Mouse (Mus musculus) forebrain, embryonic 12.5 days (tissue): ENCODE results near the gene Boll. TPM values are rescaled to one million over a fixed set of nuclear protein-coding genes. Genes with fewer than 3 reads are reported as not detected.

ENCODE experiments used
- ATAC-seq: fragments of 200-750 bp; cut with Nextera tagmentation; 2 replicates; pipeline ENCODE4 v1.8.0; 2017; ENCODE audit warnings: moderate TSS enrichment; ENCODE audit not compliant: low FRiP score
- H3K27ac ChIP-seq: fragments of 300-500 bp; sonication (generic); 2 replicates; pipeline ENCODE4 v1.5.1; 2016; ENCODE audit warnings: mild to moderate bottlenecking
- H3K27me3 ChIP-seq: fragments of 300-500 bp; sonication (generic); 2 replicates; pipeline ENCODE4 v1.6.1; 2016; ENCODE audit warnings: mild to moderate bottlenecking
- H3K36me3 ChIP-seq: fragments of 300-500 bp; sonication (generic); replicated peaks from 2 replicates; pipeline ENCODE4 v1.6.1; 2016; ENCODE audit warnings: mild to moderate bottlenecking
- H3K4me1 ChIP-seq: fragments of 300-500 bp; sonication (generic); 2 replicates; pipeline ENCODE4 v1.6.1; 2016
- H3K4me2 ChIP-seq: fragments of 300-500 bp; sonication (generic); 2 replicates; pipeline ENCODE4 v1.6.1; 2016; ENCODE audit warnings: mild to moderate bottlenecking, moderate library complexity
- H3K4me3 ChIP-seq: fragments of 300-500 bp; sonication (generic); replicated peaks from 2 replicates; pipeline ENCODE4 v1.5.1; 2016; ENCODE audit warnings: mild to moderate bottlenecking
- H3K9ac ChIP-seq: fragments of 300-500 bp; sonication (generic); 2 replicates; pipeline ENCODE4 v1.6.1; 2016; ENCODE audit warnings: mild to moderate bottlenecking
- H3K9me3 ChIP-seq: fragments of 300-500 bp; sonication (generic); 2 replicates; pipeline ENCODE4 v1.6.1; 2016
- WGBS: fragments of 180-500 bp; shearing (Covaris S2); methylation state at CpG from one replicate; pipeline ENCODE4 v1.1.7; 2016; 5-methylcytosine and 5-hydroxymethylcytosine counted together
- polyA plus RNA-seq: library from polyadenylated mRNA; unstranded; fragments of >200 nt; fragmentation: Nextera tagmentation; extraction: Ambion mirVana; gene quantifications from 2 replicates; pipeline ENCODE4 v1.2.1, GENCODE M21; 2016

The Boll gene
- polyA plus RNA-seq, 1 experiment from 2014 or later = 0.50 TPM

- Histone ChIP-seq H3K9me3 (no peaks in the 10 kb centered on the region), H3K9ac (no peak overlapping the region), H3K27me3 (no peaks in the 10 kb centered on the region), H3K4me3 (no peak overlapping the region), H3K27ac (no peak overlapping the region), H3K4me1 (peaks cover 7% of the 10 kb centered on the region), H3K4me2 (no peak overlapping the region), H3K36me3 (no peaks in the 10 kb centered on the region; the same call in 1 of the 2 replicates)
- ATAC-seq = peak; percentile 33; the same call in 1 of the 2 replicates
- 46% methylated on average over 11 of the region's 11 CpGs for WGBS
Observed at GRCm38 (mm10) chr1:55215185-55215813, 148.0 kb downstream of the Boll start.

GRCm38 (mm10) chr1:55213936-55214335 lies 149.3 kb downstream of the Boll start:
- Histone ChIP-seq H3K27ac (no peak overlapping the region), H3K4me1 (peaks cover 7% of the 10 kb centered on the region), H3K4me2 (no peak overlapping the region), H3K27me3 (no peaks in the 10 kb centered on the region), H3K36me3 (no peaks in the 10 kb centered on the region; the same call in 1 of the 2 replicates), H3K4me3 (no peak overlapping the region), H3K9ac (no peak overlapping the region), H3K9me3 (no peaks in the 10 kb centered on the region)
- no peak for ATAC-seq
- 90% methylated on average over 6 of the region's 6 CpGs for WGBS

DNA sequence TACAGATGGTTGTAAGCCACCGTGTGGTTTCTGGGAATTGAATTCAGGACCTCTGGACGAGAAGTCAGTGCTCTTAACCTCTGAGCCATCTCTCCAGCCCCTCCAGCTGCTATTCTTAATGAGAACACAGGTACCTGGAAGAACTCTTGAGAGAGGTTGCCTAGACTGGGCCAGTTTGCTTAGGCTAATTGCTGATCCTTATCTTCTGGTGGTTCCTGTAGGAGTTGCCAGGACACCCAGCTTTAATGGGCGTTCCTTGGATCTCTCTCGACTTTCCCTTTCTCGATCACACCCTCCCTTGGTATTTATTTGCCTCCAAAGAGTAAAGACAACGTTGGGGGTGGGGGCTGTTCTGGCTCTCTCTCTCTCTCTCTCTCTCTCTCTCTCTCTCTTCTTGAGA lies 149.8 kb downstream of the Boll start:
- Histone ChIP-seq H3K4me1 (peaks cover 7% of the 10 kb centered on the region), H3K9ac (no peak overlapping the region), H3K9me3 (no peaks in the 10 kb centered on the region), H3K4me3 (no peak overlapping the region), H3K27ac (no peak overlapping the region), H3K27me3 (no peaks in the 10 kb centered on the region), H3K4me2 (no peak overlapping the region), H3K36me3 (no peaks in the 10 kb centered on the region; the same call in 1 of the 2 replicates)
- no peak for ATAC-seq
- WGBS = 91% methylated on average over 6 of the region's 6 CpGs

DNA sequence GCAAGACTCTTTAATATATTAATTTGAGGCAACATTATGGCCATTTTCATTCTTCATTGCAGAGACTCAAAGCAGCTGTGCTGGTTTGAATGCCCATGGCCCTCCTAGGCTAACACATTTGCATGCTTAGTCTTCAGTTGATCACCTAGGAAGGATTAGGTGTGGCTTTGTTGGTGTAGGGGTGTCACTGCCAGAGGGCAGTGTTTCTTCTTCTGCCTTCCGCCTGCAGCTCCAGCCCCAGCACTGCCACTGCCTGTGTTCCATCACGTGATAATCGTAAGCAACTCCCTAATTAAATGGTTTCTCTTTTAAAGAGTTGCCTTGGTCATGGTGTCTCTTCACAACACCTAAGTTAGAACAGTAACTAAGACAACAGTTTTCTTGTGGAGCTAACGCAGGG lies 150.5 kb downstream of the Boll start:
- Histone ChIP-seq H3K9ac (no peak overlapping the region), H3K27ac (no peak overlapping the region), H3K4me2 (no peak overlapping the region), H3K4me1 (peaks cover 7% of the 10 kb centered on the region), H3K27me3 (no peaks in the 10 kb centered on the region), H3K36me3 (no peaks in the 10 kb centered on the region; the same call in 1 of the 2 replicates), H3K4me3 (no peak overlapping the region), H3K9me3 (no peaks in the 10 kb centered on the region)
- ATAC-seq = no peak
- WGBS = 72% methylated on average over 4 of the region's 4 CpGs

GRCm38 (mm10) chr1:55211081-55211480 lies 152.2 kb downstream of the Boll start:
- Histone ChIP-seq H3K36me3 (no peaks in the 10 kb centered on the region; the same call in 1 of the 2 replicates), H3K9me3 (no peaks in the 10 kb centered on the region), H3K4me1 (peaks cover 10% of the 10 kb centered on the region), H3K27me3 (0 out of 2 replicates have a peak, but pooled peaks cover 3% of the 10 kb centered on the region), H3K9ac (no peak overlapping the region), H3K27ac (no peak overlapping the region), H3K4me3 (no peak overlapping the region), H3K4me2 (no peak overlapping the region)
- no peak for ATAC-seq
- WGBS = 75% methylated on average over 8 of the region's 8 CpGs

DNA sequence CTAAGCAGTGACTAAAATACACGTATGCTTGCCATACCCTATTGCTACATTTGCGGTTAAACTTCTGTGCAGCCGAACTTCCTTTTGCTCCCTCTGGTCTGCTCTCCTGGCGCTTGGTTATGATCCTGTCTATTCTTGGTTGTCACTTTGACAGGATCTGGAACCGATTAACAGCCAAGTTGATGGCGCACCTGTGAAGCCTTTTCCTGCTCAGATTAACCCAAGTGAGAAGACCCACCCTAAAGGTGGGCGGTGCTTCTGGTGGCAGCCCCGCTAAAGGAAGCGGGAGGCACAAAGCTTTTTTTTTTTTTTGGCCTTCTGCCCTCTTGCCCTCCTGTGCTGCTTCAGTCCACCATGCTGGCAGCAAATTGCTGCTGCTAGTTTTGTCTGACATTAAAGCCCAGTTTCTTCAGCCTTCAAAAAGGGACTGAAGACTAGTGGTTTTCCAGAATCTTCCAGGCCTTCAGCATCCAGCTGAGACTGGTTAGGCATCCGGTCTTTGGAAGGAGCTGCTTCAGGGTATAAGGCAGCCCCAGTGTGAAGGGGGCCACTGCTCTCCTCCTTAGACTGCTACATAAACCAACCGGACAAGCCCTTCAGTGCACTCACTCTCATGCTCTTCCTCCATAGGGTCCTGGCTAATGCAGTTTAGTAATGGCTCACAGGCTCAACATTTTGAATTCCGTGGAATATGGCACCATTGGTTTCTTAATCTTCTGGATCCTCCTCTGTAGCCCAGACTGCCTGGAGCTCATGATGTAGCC lies 152.9 kb downstream of the Boll start:
- WGBS = 48% methylated on average over 12 of the region's 12 CpGs
- H3K9me3 ChIP-seq = no peaks in the 10 kb centered on the region
- H3K27me3 ChIP-seq = 0 out of 2 replicates have a peak, but pooled peaks cover 3% of the 10 kb centered on the region
- no peak overlapping the region for H3K27ac ChIP-seq
- no peak overlapping the region for H3K4me3 ChIP-seq
- peaks cover 12% of the 10 kb centered on the region for H3K4me1 ChIP-seq
- ATAC-seq = no peak
- no peaks in the 10 kb centered on the region; the same call in 1 of the 2 replicates for H3K36me3 ChIP-seq
- H3K9ac ChIP-seq = no peak overlapping the region
- H3K4me2 ChIP-seq = no peak overlapping the region

- H3K9ac ChIP-seq = no peak overlapping the region
- 0 out of 2 replicates have a peak, but pooled peaks cover 3% of the 10 kb centered on the region for H3K27me3 ChIP-seq
- no peak overlapping the region for H3K27ac ChIP-seq
- ATAC-seq = no peak
- WGBS = 80% methylated on average over 5 of the region's 5 CpGs
- H3K36me3 ChIP-seq = no peaks in the 10 kb centered on the region; the same call in 1 of the 2 replicates
- H3K4me3 ChIP-seq = no peak overlapping the region
- no peaks in the 10 kb centered on the region for H3K9me3 ChIP-seq
- peaks cover 9% of the 10 kb centered on the region for H3K4me1 ChIP-seq
- H3K4me2 ChIP-seq = no peak overlapping the region
Observed at GRCm38 (mm10) chr1:55208500-55209140, 154.6 kb downstream of the Boll start.

DNA sequence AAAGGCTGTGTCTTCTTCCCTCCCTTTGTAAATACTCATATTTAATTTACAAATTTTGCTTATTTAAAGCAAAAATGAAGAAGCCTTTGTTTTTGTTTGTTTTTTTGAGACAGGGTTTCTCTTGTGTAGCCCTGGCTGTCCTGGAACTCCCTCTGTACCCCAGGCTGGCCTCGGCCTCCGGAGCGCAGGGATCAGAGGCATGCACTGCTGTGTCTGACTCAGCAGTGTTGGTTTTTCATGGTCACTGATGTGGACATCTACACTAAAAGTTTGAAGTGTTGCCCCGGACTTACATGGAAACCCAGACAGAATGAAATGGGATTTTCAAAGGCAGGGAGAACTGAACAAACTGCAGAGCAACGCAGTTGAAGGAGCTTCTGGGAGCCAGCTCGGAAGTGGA lies 155.7 kb downstream of the Boll start:
- H3K36me3 ChIP-seq = no peaks in the 10 kb centered on the region
- no peak overlapping the region for H3K4me3 ChIP-seq
- no peak overlapping the region for H3K9ac ChIP-seq
- no peak overlapping the region for H3K27ac ChIP-seq
- H3K4me1 ChIP-seq = peaks cover 9% of the 10 kb centered on the region
- H3K9me3 ChIP-seq = no peaks in the 10 kb centered on the region
- no peak overlapping the region for H3K4me2 ChIP-seq
- 89% methylated on average over 6 of the region's 6 CpGs for WGBS
- 0 out of 2 replicates have a peak, but pooled peaks cover 3% of the 10 kb centered on the region for H3K27me3 ChIP-seq
- ATAC-seq = no peak

- Histone ChIP-seq H3K36me3 (no peaks in the 10 kb centered on the region), H3K27ac (no peak overlapping the region), H3K27me3 (0 out of 2 replicates have a peak, but pooled peaks cover 3% of the 10 kb centered on the region), H3K4me2 (no peak overlapping the region), H3K4me3 (no peak overlapping the region), H3K4me1 (peaks cover 9% of the 10 kb centered on the region), H3K9me3 (no peaks in the 10 kb centered on the region), H3K9ac (no peak overlapping the region)
- no peak for ATAC-seq
- 27% methylated on average over 5 of the region's 5 CpGs for WGBS
Observed at GRCm38 (mm10) chr1:55205808-55206327, 157.4 kb downstream of the Boll start.

DNA sequence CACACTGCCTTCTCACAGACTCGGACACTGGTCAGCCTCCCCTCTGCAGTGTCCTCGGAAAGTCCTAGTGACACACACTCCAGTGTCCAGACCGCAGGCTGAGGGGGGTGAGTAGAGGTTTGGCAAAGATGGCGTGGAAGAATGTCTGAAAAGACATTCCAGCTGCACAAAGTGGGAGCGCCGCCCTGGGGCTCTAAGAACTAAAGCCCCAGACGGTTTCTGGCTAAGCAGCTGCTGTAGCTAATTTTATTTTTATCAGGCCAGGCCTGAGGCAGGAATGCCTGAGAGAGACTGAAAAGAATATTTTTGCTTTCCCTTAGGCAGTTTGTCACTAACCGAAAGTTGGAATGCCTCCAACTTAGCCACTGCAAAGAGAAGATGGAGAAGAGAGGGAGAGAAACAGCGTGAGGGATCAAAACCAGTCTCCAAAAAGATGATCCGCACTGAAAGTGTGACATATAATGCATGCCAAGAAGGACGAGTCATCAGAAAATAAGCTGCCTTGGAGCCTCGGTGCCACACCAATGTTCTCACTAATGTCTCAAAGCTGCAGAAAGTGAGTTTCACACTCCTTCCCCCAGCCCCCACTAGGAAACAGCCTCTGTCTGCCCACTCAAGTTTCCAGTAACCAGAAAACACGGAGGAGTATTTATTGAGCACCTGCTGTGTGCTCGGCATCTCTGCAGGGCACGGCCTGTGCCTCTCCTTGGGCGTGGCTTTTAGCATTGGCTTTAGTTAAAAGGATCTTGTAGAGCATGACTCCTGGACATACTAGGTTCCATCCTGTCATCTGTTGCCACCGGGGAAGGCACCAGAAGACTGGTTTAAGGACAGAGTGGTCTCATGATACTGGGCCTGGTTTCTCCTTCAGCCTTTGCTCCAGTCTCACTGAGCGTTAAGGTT lies 161.2 kb downstream of the Boll start:
- ATAC-seq = no peak
- H3K4me1 ChIP-seq = peaks cover 11% of the 10 kb centered on the region
- WGBS = 67% methylated on average over 18 of the region's 18 CpGs
- H3K9me3 ChIP-seq = no peaks in the 10 kb centered on the region
- 0 out of 2 replicates have a peak overlapping the region, but pooled peaks have one; percentile 6 for H3K27ac ChIP-seq
- no peaks in the 10 kb centered on the region for H3K36me3 ChIP-seq
- no peak overlapping the region for H3K9ac ChIP-seq
- H3K4me2 ChIP-seq = no peak overlapping the region
- no peak overlapping the region for H3K4me3 ChIP-seq
- 0 out of 2 replicates have a peak, but pooled peaks cover 3% of the 10 kb centered on the region for H3K27me3 ChIP-seq

DNA sequence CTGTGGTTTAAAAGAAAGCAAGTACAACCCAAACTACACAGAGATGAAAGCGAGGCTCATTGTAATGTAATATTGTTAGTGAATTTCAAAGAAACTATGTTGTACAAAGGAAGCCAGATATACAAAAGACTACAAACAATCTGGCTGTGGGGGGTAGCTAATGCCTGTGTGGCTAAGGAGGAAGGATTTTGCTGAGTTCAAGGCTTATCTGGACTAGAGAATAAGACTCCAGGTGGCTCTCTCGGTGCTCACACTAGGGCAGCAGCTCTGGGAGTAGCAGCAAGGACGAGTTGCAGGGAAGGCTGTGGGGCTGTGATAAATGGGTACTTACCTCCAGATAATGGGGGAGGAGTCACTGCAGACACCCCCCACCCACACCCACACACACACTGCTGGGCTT lies 164.6 kb downstream of the Boll start:
- Histone ChIP-seq H3K27me3 (peaks cover 15% of the 10 kb centered on the region), H3K27ac (peak overlapping the region; percentile 36; the same call in 1 of the 2 replicates), H3K4me1 (peaks cover 18% of the 10 kb centered on the region), H3K4me2 (no peak overlapping the region), H3K4me3 (no peak overlapping the region), H3K36me3 (no peaks in the 10 kb centered on the region), H3K9me3 (no peaks in the 10 kb centered on the region), H3K9ac (no peak overlapping the region)
- 7% methylated on average over 3 of the region's 3 CpGs for WGBS
- ATAC-seq = peak; percentile 24; the same call in 1 of the 2 replicates
